Mouse (Mus musculus) CH12.LX (cell line): ENCODE results near the gene Hsd17b2.

ENCODE experiments used
- CTCF ChIP-seq, 2 experiments: IDR thresholded peaks in 1 of 2; conservative IDR thresholded peaks in 1 of 2; 2 replicates each; pipeline ENCODE4 v1.5.1; 2011 to 2012; ENCODE audit warnings: low read depth in 2 of 2, low read length in 2 of 2, improper control_type of control experiment in 1 of 2, inconsistent platforms in 1 of 2, mild to moderate bottlenecking in 1 of 2, moderate library complexity in 1 of 2
- EP300 ChIP-seq: IDR thresholded peaks from 2 replicates; pipeline ENCODE4 v1.6.1; 2011; ENCODE audit warnings: low read length, improper control_type of control experiment
- POLR2A ChIP-seq: IDR thresholded peaks from 2 replicates; pipeline ENCODE4 v1.6.1; 2011; ENCODE audit warnings: low read depth, mild to moderate bottlenecking, improper control_type of control experiment, low read length
- RAD21 ChIP-seq: IDR thresholded peaks from 2 replicates; pipeline ENCODE4 v1.6.1; 2011; ENCODE audit warnings: low read depth, mild to moderate bottlenecking, low read length, improper control_type of control experiment, moderate library complexity
- UBTF ChIP-seq: IDR thresholded peaks from 2 replicates; pipeline ENCODE4 v1.6.1; 2012; ENCODE audit warnings: low read depth, mild to moderate bottlenecking, inconsistent platforms, low read length, improper control_type of control experiment, moderate library complexity
- ZNF384 ChIP-seq: IDR thresholded peaks from 2 replicates; pipeline ENCODE4 v1.6.1; 2012; ENCODE audit warnings: low read depth, low read length, improper control_type of control experiment, inconsistent platforms

- TF ChIP-seq UBTF (no peak), CTCF (conservative IDR thresholded peaks at IDR 0.05 in 1 of 2, IDR thresholded peaks at IDR 0.05 in 1 of 2; ENCODE audit: low read depth in 2 of 2, low read length in 2 of 2) (no peak), EP300 (no peak), RAD21 (no peak), POLR2A (no peak), ZNF384 (no peak)
Measured at GRCm38 (mm10) chr8:117792616-117793144, 91.0 kb downstream of the Hsd17b2 start.
